Mouse (Mus musculus): ENCODE results near the gene Sh3pxd2a. TPM values are rescaled to one million over a fixed set of nuclear protein-coding genes. Genes with fewer than 3 reads are reported as not detected.
A peak's percentile ranks its signal among the peaks of the same experiment; 100 is the strongest.

Sh3pxd2a gene
- total and polyA plus RNA-seq, 2 experiments from 2014 or later = 3.4 to 47.2 TPM

GRCm38 (mm10) chr19:47432339-47432738 is 31.9 kb downstream of the Sh3pxd2a start:
- peak; percentile 59 for ATAC-seq (ENCODE audit: insufficient read depth, low read depth)
- DNase-seq (ENCODE audit: low spot score) = peak; percentile 78
- H3K27ac ChIP-seq (ENCODE audit: low read depth) = peak overlapping the region; percentile 55; the same call in 1 of the 2 replicates
- WGBS = 16% methylated on average over 10 of the region's 10 CpGs
- H3K27me3 ChIP-seq (ENCODE audit: control insufficient read depth, insufficient read depth, low read length) = no peaks in the 10 kb centered on the region
- no peak overlapping the region for H3K4me3 ChIP-seq (ENCODE audit: low read depth, low read length)
- peaks cover 60% of the 10 kb centered on the region for H3K4me1 ChIP-seq (ENCODE audit: control insufficient read depth, insufficient read depth)
- no peaks in the 10 kb centered on the region for H3K9me3 ChIP-seq (replicated peaks; ENCODE audit: control insufficient read depth, low read length)
- H3K9ac ChIP-seq (replicated peaks; ENCODE audit: low read depth, low read length) = no peak overlapping the region
- no peak; the same call in 1 of the 2 replicates for TF ChIP-seq CTCF (IDR thresholded peaks at IDR 0.05; ENCODE audit: low read depth)
- TF ChIP-seq EP300 (IDR thresholded peaks at IDR 0.05; ENCODE audit: low read depth) = peak; percentile 78
- peak overlapping the region; percentile 5; the same call in 1 of the 2 replicates for H3K4me2 ChIP-seq (ENCODE audit: low read depth, low read length)
- no peaks in the 10 kb centered on the region for H3K36me3 ChIP-seq (replicated peaks; ENCODE audit: control insufficient read depth, insufficient read depth, low read length)

- Histone ChIP-seq H3K4me1 (ENCODE audit: control insufficient read depth, insufficient read depth) (peaks cover 57% of the 10 kb centered on the region), H3K9ac (replicated peaks; ENCODE audit: low read depth, low read length) (no peak overlapping the region), H3K4me3 (ENCODE audit: low read depth, low read length) (no peak overlapping the region), H3K27ac (ENCODE audit: low read depth) (no peak overlapping the region), H3K9me3 (replicated peaks; ENCODE audit: control insufficient read depth, low read length) (no peaks in the 10 kb centered on the region), H3K4me2 (ENCODE audit: low read depth, low read length) (no peak overlapping the region), H3K36me3 (replicated peaks; ENCODE audit: control insufficient read depth, insufficient read depth, low read length) (no peaks in the 10 kb centered on the region), H3K27me3 (ENCODE audit: control insufficient read depth, insufficient read depth, low read length) (no peaks in the 10 kb centered on the region)
- no peak for TF ChIP-seq EP300 (IDR thresholded peaks at IDR 0.05; ENCODE audit: low read depth)
- TF ChIP-seq CTCF (IDR thresholded peaks at IDR 0.05; ENCODE audit: low read depth) = no peak
- DNase-seq (ENCODE audit: low spot score) = no peak
- ATAC-seq (ENCODE audit: insufficient read depth, low read depth) = no peak
- WGBS = 71% methylated on average over 11 of the region's 11 CpGs
Measured at GRCm38 (mm10) chr19:47431189-47431931, 32.8 kb downstream of the Sh3pxd2a start.

GRCm38 (mm10) chr19:47430160-47430559 is 34.0 kb downstream of the Sh3pxd2a start:
- Histone ChIP-seq H3K36me3 (replicated peaks; ENCODE audit: control insufficient read depth, insufficient read depth, low read length) (no peaks in the 10 kb centered on the region), H3K9me3 (replicated peaks; ENCODE audit: control insufficient read depth, low read length) (no peaks in the 10 kb centered on the region), H3K27ac (ENCODE audit: low read depth) (no peak overlapping the region), H3K9ac (replicated peaks; ENCODE audit: low read depth, low read length) (no peak overlapping the region), H3K4me3 (ENCODE audit: low read depth, low read length) (no peak overlapping the region), H3K4me1 (ENCODE audit: control insufficient read depth, insufficient read depth) (peaks cover 57% of the 10 kb centered on the region), H3K27me3 (ENCODE audit: control insufficient read depth, insufficient read depth, low read length) (no peaks in the 10 kb centered on the region), H3K4me2 (ENCODE audit: low read depth, low read length) (no peak overlapping the region)
- no peak for ATAC-seq (ENCODE audit: insufficient read depth, low read depth)
- DNase-seq (ENCODE audit: low spot score) = no peak
- WGBS = 89% methylated on average over 2 of the region's 2 CpGs
- no peak for TF ChIP-seq CTCF (IDR thresholded peaks at IDR 0.05; ENCODE audit: low read depth)

GRCm38 (mm10) chr19:47429245-47429644 is 35.0 kb downstream of the Sh3pxd2a start:
- 0 out of 2 replicates have a peak, but pooled peaks have one; percentile 10 for ATAC-seq (ENCODE audit: insufficient read depth, low read depth)
- Histone ChIP-seq H3K27ac (ENCODE audit: low read depth) (peak overlapping the region; percentile 61), H3K9me3 (replicated peaks; ENCODE audit: control insufficient read depth, low read length) (no peaks in the 10 kb centered on the region), H3K4me1 (ENCODE audit: control insufficient read depth, insufficient read depth) (peaks cover 57% of the 10 kb centered on the region), H3K9ac (replicated peaks; ENCODE audit: low read depth, low read length) (no peak overlapping the region), H3K4me3 (ENCODE audit: low read depth, low read length) (no peak overlapping the region), H3K27me3 (ENCODE audit: control insufficient read depth, insufficient read depth, low read length) (no peaks in the 10 kb centered on the region), H3K4me2 (ENCODE audit: low read depth, low read length) (no peak overlapping the region), H3K36me3 (replicated peaks; ENCODE audit: control insufficient read depth, insufficient read depth, low read length) (peaks cover 2% of the 10 kb centered on the region; the same call in 1 of the 2 replicates)
- no peak for DNase-seq (ENCODE audit: low spot score)
- WGBS = 41% methylated on average over 3 of the region's 3 CpGs
- TF ChIP-seq CTCF (IDR thresholded peaks at IDR 0.05; ENCODE audit: low read depth) (no peak), EP300 (IDR thresholded peaks at IDR 0.05; ENCODE audit: low read depth) (no peak)

GRCm38 (mm10) chr19:47428794-47429193 is 35.4 kb downstream of the Sh3pxd2a start:
- H3K4me1 ChIP-seq (ENCODE audit: control insufficient read depth, insufficient read depth) = peaks cover 56% of the 10 kb centered on the region
- peak overlapping the region; percentile 61 for H3K27ac ChIP-seq (ENCODE audit: low read depth)
- H3K4me2 ChIP-seq (ENCODE audit: low read depth, low read length) = no peak overlapping the region
- no peak for TF ChIP-seq CTCF (IDR thresholded peaks at IDR 0.05; ENCODE audit: low read depth)
- TF ChIP-seq EP300 (IDR thresholded peaks at IDR 0.05; ENCODE audit: low read depth) = no peak
- H3K36me3 ChIP-seq (replicated peaks; ENCODE audit: control insufficient read depth, insufficient read depth, low read length) = peaks cover 6% of the 10 kb centered on the region; the same call in 1 of the 2 replicates
- H3K4me3 ChIP-seq (ENCODE audit: low read depth, low read length) = no peak overlapping the region
- H3K9me3 ChIP-seq (replicated peaks; ENCODE audit: control insufficient read depth, low read length) = no peaks in the 10 kb centered on the region
- H3K27me3 ChIP-seq (ENCODE audit: control insufficient read depth, insufficient read depth, low read length) = no peaks in the 10 kb centered on the region
- H3K9ac ChIP-seq (replicated peaks; ENCODE audit: low read depth, low read length) = no peak overlapping the region
- no peak for DNase-seq (ENCODE audit: low spot score)
- peak; percentile 34 for ATAC-seq (ENCODE audit: insufficient read depth, low read depth)
- WGBS = 42% methylated on average over 7 of the region's 7 CpGs

Measured in heart, postnatal 0 days (tissue).